Mouse (Mus musculus) liver, adult 2 months (tissue): ENCODE measurements around the gene Ccdc65. TPM values are rescaled to one million over a fixed set of nuclear protein-coding genes. Genes with fewer than 3 reads are reported as not detected.

Experiments
- DNase-seq: peaks from one replicate; pipeline ENCODE4 v3.0.0-alpha.2; 2011; ENCODE audit warnings: low read depth, low spot score; ENCODE audit errors: extremely low read depth
- H3K27ac ChIP-seq: fragments of 200-500 bp; replicated peaks from 2 replicates; pipeline ENCODE4 v1.5.1; 2012; ENCODE audit warnings: low read depth, mild to moderate bottlenecking, control low read depth, inconsistent platforms, low read length; ENCODE audit not compliant: insufficient read depth
- H3K27me3 ChIP-seq: fragments of 200-500 bp; 2 replicates; pipeline ENCODE4 v1.6.1; 2012; ENCODE audit warnings: mild to moderate bottlenecking, moderate library complexity, low read length, inconsistent platforms; ENCODE audit not compliant: control insufficient read depth, insufficient read depth
- H3K36me3 ChIP-seq: fragments of 200-500 bp; 2 replicates; pipeline ENCODE4 v1.6.1; 2012; ENCODE audit warnings: low read length, inconsistent platforms; ENCODE audit not compliant: control insufficient read depth, insufficient read depth
- H3K4me1 ChIP-seq: fragments of 200-500 bp; 2 replicates; pipeline ENCODE4 v1.6.1; 2011; ENCODE audit warnings: low read length; ENCODE audit not compliant: control insufficient read depth, insufficient read depth
- H3K4me3 ChIP-seq: fragments of 200-500 bp; 2 replicates; pipeline ENCODE4 v1.5.1; 2011; ENCODE audit warnings: low read depth, mild to moderate bottlenecking, control low read depth, low read length, moderate library complexity; ENCODE audit not compliant: insufficient read depth
- H3K79me2 ChIP-seq: fragments of 200-500 bp; 2 replicates; pipeline ENCODE4 v1.6.1; 2012; ENCODE audit warnings: inconsistent platforms, mild to moderate bottlenecking, low read length, moderate library complexity; ENCODE audit not compliant: control insufficient read depth, insufficient read depth
- H3K9ac ChIP-seq: fragments of 200-500 bp; 2 replicates; pipeline ENCODE4 v1.6.1; 2012; ENCODE audit warnings: low read depth, mild to moderate bottlenecking, control low read depth, inconsistent platforms, low read length
- CTCF ChIP-seq: fragments of 200-500 bp; IDR thresholded peaks from 2 replicates; pipeline ENCODE4 v1.5.1; 2011; ENCODE audit warnings: low read depth, low read length, control low read depth
- POLR2A ChIP-seq: fragments of 200-500 bp; IDR thresholded peaks from 2 replicates; pipeline ENCODE4 v1.6.1; 2011; ENCODE audit warnings: low read length, control low read depth; ENCODE audit not compliant: insufficient read depth; ENCODE audit errors: extremely low read depth
- WGBS: fragments of 180-500 bp; shearing (Covaris S2); methylation state at CpG from one replicate; pipeline ENCODE4 v1.1.7; 2018; 5-methylcytosine and 5-hydroxymethylcytosine counted together
- polyA plus RNA-seq: library from polyadenylated mRNA; depleted of rRNA; stranded (reverse); fragments of >200 nt; gene quantifications from 2 replicates; pipeline ENCODE4 v1.2.3, GENCODE M21; 2012
- total RNA-seq: library from RNA; depleted of rRNA; stranded (reverse); fragments of >200 nt; gene quantifications from 2 replicates; pipeline ENCODE4 v1.2.3, GENCODE M21; 2014

The Ccdc65 gene
- total and polyA plus RNA-seq, 2 experiments: not detected

- 66% methylated on average over 3 of the region's 3 CpGs for WGBS
- DNase-seq: peak; percentile 46
These were observed 22.1 kb upstream of the Ccdc65 start for GRCm38 (mm10) chr15:98685926-98686325.

DNA sequence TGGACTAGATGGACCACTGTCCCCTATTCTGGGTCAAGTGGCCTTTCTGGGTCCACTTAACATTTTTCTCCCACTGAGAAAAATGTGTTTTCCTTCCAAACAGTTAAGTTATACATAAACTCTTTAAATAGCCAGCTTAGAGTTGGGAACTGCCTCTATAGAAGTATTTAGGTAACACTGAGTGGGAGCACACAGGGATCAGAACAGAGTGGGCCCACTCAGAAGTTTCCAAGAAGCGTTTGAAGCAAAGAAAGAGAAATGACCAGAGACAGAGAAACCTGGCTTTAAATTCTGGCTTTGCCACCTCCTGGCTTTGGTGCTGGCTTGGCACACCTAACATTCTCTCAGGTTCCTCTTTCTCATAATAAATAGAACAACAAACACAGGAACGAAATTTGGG, 18.3 kb upstream of the Ccdc65 start:
- no peak for DNase-seq
- H3K4me3 ChIP-seq: no peak overlapping the region
- H3K9ac ChIP-seq: no peak overlapping the region
- 88% methylated on average over 2 of the region's 2 CpGs for WGBS
- H3K27ac ChIP-seq: no peak overlapping the region
- H3K27me3 ChIP-seq: no peaks in the 10 kb centered on the region
- no peaks in the 10 kb centered on the region for H3K79me2 ChIP-seq
- TF ChIP-seq POLR2A: no peak
- peaks cover 8% of the 10 kb centered on the region for H3K4me1 ChIP-seq
- H3K36me3 ChIP-seq: no peaks in the 10 kb centered on the region

More at GRCm38 (mm10) chr15:98685926-98686325, 22.1 kb upstream of the Ccdc65 start:
- Histone ChIP-seq H3K36me3 (no peaks in the 10 kb centered on the region), H3K27ac (no peak overlapping the region), H3K9ac (no peak overlapping the region), H3K4me3 (no peak overlapping the region), H3K27me3 (no peaks in the 10 kb centered on the region), H3K4me1 (no peaks in the 10 kb centered on the region), H3K79me2 (no peaks in the 10 kb centered on the region)
- TF ChIP-seq POLR2A: no peak
- TF ChIP-seq CTCF: peak; percentile 45

- H3K27ac ChIP-seq: no peak overlapping the region
- WGBS: 91% methylated on average over 7 of the region's 7 CpGs
- H3K27me3 ChIP-seq: no peaks in the 10 kb centered on the region
- no peak for TF ChIP-seq CTCF
- no peak for TF ChIP-seq POLR2A
- no peaks in the 10 kb centered on the region for H3K79me2 ChIP-seq
- peaks cover 14% of the 10 kb centered on the region for H3K4me1 ChIP-seq
- H3K36me3 ChIP-seq: no peaks in the 10 kb centered on the region
- no peak overlapping the region for H3K4me3 ChIP-seq
- DNase-seq: no peak
- H3K9ac ChIP-seq: no peak overlapping the region
These were observed 16.4 kb upstream of the Ccdc65 start for GRCm38 (mm10) chr15:98691486-98692147.

DNA sequence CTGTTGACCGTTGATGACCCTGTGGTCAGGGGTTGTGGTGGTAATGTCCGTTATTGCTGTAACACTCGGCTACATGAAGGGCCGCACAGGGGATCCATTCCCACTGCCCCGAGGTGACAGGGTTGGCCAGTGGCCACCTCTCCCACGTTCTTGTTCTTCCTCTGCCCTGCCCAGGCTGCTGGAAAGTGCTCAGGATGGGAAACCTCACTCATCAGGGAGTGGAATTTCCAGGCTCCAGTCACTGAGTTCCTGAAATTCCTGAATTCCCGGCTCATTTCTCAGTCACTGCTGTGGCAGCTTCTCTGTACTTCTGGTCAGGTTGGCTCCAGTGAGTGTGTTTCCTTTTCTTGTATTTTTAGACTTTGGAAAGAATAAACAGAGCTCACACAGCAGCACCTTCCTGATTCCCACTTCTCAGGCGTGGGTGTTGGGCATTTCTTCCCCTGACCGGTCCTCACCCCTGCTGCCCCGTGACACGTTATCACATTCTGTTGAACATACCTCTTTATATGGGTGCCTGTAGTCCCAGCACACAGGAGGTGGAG, 15.8 kb upstream of the Ccdc65 start:
- TF ChIP-seq POLR2A: no peak
- no peak for TF ChIP-seq CTCF
- Histone ChIP-seq H3K4me1 (peaks cover 14% of the 10 kb centered on the region), H3K27ac (peak overlapping the region; percentile 49), H3K79me2 (no peaks in the 10 kb centered on the region), H3K9ac (no peak overlapping the region), H3K27me3 (no peaks in the 10 kb centered on the region), H3K4me3 (no peak overlapping the region), H3K36me3 (no peaks in the 10 kb centered on the region)
- peak; percentile 69 for DNase-seq
- WGBS: 6% methylated on average over 11 of the region's 11 CpGs

DNA sequence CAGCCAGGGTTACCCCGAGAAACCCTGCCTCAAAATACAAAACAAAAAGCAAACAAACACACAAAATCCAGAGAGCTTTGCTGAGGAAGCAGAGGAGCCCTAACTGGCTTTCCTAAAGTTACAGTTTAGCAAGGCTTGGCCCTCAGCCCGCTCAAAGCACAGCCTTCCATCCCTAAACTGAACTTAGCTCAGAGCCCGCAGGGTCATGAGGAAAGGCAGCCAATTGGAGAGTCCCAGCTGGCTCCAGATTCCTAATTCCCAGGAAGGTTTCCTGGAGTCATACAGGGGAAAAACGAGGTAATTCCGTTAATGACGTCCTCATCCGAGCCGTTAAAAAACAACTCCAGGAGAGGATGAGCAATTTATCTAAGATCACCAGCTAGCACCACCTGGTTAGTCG, 12.3 kb upstream of the Ccdc65 start:
- Histone ChIP-seq H3K4me1 (peaks cover 17% of the 10 kb centered on the region), H3K79me2 (no peaks in the 10 kb centered on the region), H3K27ac (peak overlapping the region; percentile 12; the same call in 1 of the 2 replicates), H3K27me3 (0 out of 2 replicates have a peak, but pooled peaks cover 2% of the 10 kb centered on the region), H3K36me3 (no peaks in the 10 kb centered on the region), H3K4me3 (no peak overlapping the region), H3K9ac (no peak overlapping the region)
- DNase-seq: peak; percentile 99
- TF ChIP-seq POLR2A (no peak), CTCF (no peak)
- WGBS: 7% methylated on average over 9 of the region's 9 CpGs

DNA sequence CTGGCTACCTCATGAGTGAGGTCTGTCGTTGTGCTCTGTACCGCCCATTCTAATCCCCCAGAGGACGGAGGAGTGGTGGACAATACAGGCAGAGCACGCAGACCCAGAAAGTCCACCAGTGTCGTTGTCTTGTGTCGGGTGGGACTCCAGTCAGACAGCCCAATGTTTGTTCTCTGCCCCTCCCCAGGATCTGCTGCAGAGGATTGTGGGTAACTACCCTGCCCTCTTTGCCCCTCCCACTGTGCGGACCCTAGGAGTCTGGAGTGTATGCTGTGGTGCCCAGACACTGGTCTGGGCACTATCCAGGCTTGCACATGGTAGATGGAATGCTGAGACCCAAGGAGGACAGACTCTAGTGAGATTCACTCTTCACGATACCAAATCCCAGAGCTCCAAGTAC, 11.8 kb upstream of the Ccdc65 start:
- no peak overlapping the region for H3K9ac ChIP-seq
- WGBS: 50% methylated on average over 8 of the region's 8 CpGs
- H3K4me3 ChIP-seq: no peak overlapping the region
- H3K27me3 ChIP-seq: 0 out of 2 replicates have a peak, but pooled peaks cover 2% of the 10 kb centered on the region
- peaks cover 17% of the 10 kb centered on the region for H3K4me1 ChIP-seq
- H3K27ac ChIP-seq: peak overlapping the region; percentile 12; the same call in 1 of the 2 replicates
- TF ChIP-seq CTCF: no peak
- TF ChIP-seq POLR2A: no peak
- no peaks in the 10 kb centered on the region for H3K79me2 ChIP-seq
- no peaks in the 10 kb centered on the region for H3K36me3 ChIP-seq
- DNase-seq: no peak
